Mouse (Mus musculus): ENCODE measurements around the gene Rbp2. TPM values are rescaled to one million over a fixed set of nuclear protein-coding genes. Genes with fewer than 3 reads are reported as not detected.

Rbp2 gene
- polyA plus RNA-seq (2015; fragmentation: Nextera tagmentation; extraction: Ambion mirVana), result 0.47 and 1.3 TPM in 2 replicates

- 80% methylated on average over 3 of the region's 3 CpGs for WGBS
- no peak within 1 kb of the TSS for H3K4me3 ChIP-seq (ENCODE audit: low read length)
- no peak within 1 kb of the TSS for H3K9ac ChIP-seq (ENCODE audit: low read length)
- ATAC-seq (replicated peaks; ENCODE audit: extremely low read depth, insufficient read depth, low FRiP score), result no peak
- no peak within 1 kb of the TSS for H3K27ac ChIP-seq (ENCODE audit: low read length)
- H3K9me3 ChIP-seq (replicated peaks; ENCODE audit: control insufficient read depth, low read length), result no peaks in the 10 kb centered on the region
- peaks cover 5% of the 10 kb centered on the region for H3K4me1 ChIP-seq (ENCODE audit: control insufficient read depth, insufficient read depth, low read length)
- H3K4me2 ChIP-seq (ENCODE audit: low read depth, low read length), result no peak within 1 kb of the TSS
- no peaks in the 10 kb centered on the region for H3K36me3 ChIP-seq (ENCODE audit: control insufficient read depth, insufficient read depth)
- H3K27me3 ChIP-seq (ENCODE audit: control insufficient read depth, insufficient read depth, low read length), result no peaks in the 10 kb centered on the region
Observed at GRCm38 (mm10) chr9:98485815-98486214, at the start of gene Rbp2. Gene Rbp2, plus strand, starts transcription at chr9:98486115.

- Histone ChIP-seq H3K36me3 (ENCODE audit: control insufficient read depth, insufficient read depth) (no peaks in the 10 kb centered on the region), H3K9ac (ENCODE audit: low read length) (no peak overlapping the region), H3K9me3 (replicated peaks; ENCODE audit: control insufficient read depth, low read length) (no peaks in the 10 kb centered on the region), H3K4me3 (ENCODE audit: low read length) (no peak overlapping the region), H3K4me2 (ENCODE audit: low read depth, low read length) (no peak overlapping the region), H3K4me1 (ENCODE audit: control insufficient read depth, insufficient read depth, low read length) (no peaks in the 10 kb centered on the region), H3K27ac (ENCODE audit: low read length) (no peak overlapping the region), H3K27me3 (ENCODE audit: control insufficient read depth, insufficient read depth, low read length) (no peaks in the 10 kb centered on the region)
- no peak for ATAC-seq (replicated peaks; ENCODE audit: extremely low read depth, insufficient read depth, low FRiP score)
- whole genome bisulfite sequencing, result 71% methylated on average over 4 of the region's 4 CpGs
Observed at GRCm38 (mm10) chr9:98437819-98438218, 48.1 kb upstream of the Rbp2 start.

GRCm38 (mm10) chr9:98439091-98439490 lies 46.8 kb upstream of the Rbp2 start:
- H3K36me3 ChIP-seq (ENCODE audit: control insufficient read depth, insufficient read depth), result no peaks in the 10 kb centered on the region
- 63% methylated on average over 3 of the region's 3 CpGs for WGBS
- H3K4me1 ChIP-seq (ENCODE audit: control insufficient read depth, insufficient read depth, low read length), result no peaks in the 10 kb centered on the region
- no peaks in the 10 kb centered on the region for H3K9me3 ChIP-seq (replicated peaks; ENCODE audit: control insufficient read depth, low read length)
- no peak for ATAC-seq (replicated peaks; ENCODE audit: extremely low read depth, insufficient read depth, low FRiP score)
- no peak overlapping the region for H3K4me2 ChIP-seq (ENCODE audit: low read depth, low read length)
- H3K4me3 ChIP-seq (ENCODE audit: low read length), result no peak overlapping the region
- H3K27me3 ChIP-seq (ENCODE audit: control insufficient read depth, insufficient read depth, low read length), result no peaks in the 10 kb centered on the region
- H3K27ac ChIP-seq (ENCODE audit: low read length), result no peak overlapping the region
- no peak overlapping the region for H3K9ac ChIP-seq (ENCODE audit: low read length)

- H3K27me3 ChIP-seq (ENCODE audit: control insufficient read depth, insufficient read depth, low read length), result no peaks in the 10 kb centered on the region
- H3K36me3 ChIP-seq (ENCODE audit: control insufficient read depth, insufficient read depth), result peaks cover 4% of the 10 kb centered on the region; the same call in 1 of the 2 replicates
- no peak overlapping the region for H3K4me2 ChIP-seq (ENCODE audit: low read depth, low read length)
- H3K27ac ChIP-seq (ENCODE audit: low read length), result no peak overlapping the region
- no peaks in the 10 kb centered on the region for H3K4me1 ChIP-seq (ENCODE audit: control insufficient read depth, insufficient read depth, low read length)
- 43% methylated on average over 5 of the region's 5 CpGs for WGBS
- H3K9ac ChIP-seq (ENCODE audit: low read length), result no peak overlapping the region
- H3K4me3 ChIP-seq (ENCODE audit: low read length), result no peak overlapping the region
- no peaks in the 10 kb centered on the region for H3K9me3 ChIP-seq (replicated peaks; ENCODE audit: control insufficient read depth, low read length)
- ATAC-seq (replicated peaks; ENCODE audit: extremely low read depth, insufficient read depth, low FRiP score), result no peak
Observed at GRCm38 (mm10) chr9:98442638-98443037, 43.3 kb upstream of the Rbp2 start.

GRCm38 (mm10) chr9:98445359-98446149 lies 40.4 kb upstream of the Rbp2 start:
- H3K36me3 ChIP-seq (ENCODE audit: control insufficient read depth, insufficient read depth), result peaks cover 4% of the 10 kb centered on the region; the same call in 1 of the 2 replicates
- no peaks in the 10 kb centered on the region for H3K9me3 ChIP-seq (replicated peaks; ENCODE audit: control insufficient read depth, low read length)
- no peak overlapping the region for H3K4me2 ChIP-seq (ENCODE audit: low read depth, low read length)
- ATAC-seq (replicated peaks; ENCODE audit: extremely low read depth, insufficient read depth, low FRiP score), result no peak
- no peak overlapping the region for H3K9ac ChIP-seq (ENCODE audit: low read length)
- H3K4me3 ChIP-seq (ENCODE audit: low read length), result no peak overlapping the region
- no peak overlapping the region for H3K27ac ChIP-seq (ENCODE audit: low read length)
- H3K27me3 ChIP-seq (ENCODE audit: control insufficient read depth, insufficient read depth, low read length), result no peaks in the 10 kb centered on the region
- 70% methylated on average over 9 of the region's 9 CpGs for WGBS
- H3K4me1 ChIP-seq (ENCODE audit: control insufficient read depth, insufficient read depth, low read length), result no peaks in the 10 kb centered on the region

GRCm38 (mm10) chr9:98450976-98451375 lies 34.9 kb upstream of the Rbp2 start:
- Histone ChIP-seq H3K9ac (ENCODE audit: low read length) (no peak overlapping the region), H3K9me3 (replicated peaks; ENCODE audit: control insufficient read depth, low read length) (peaks cover 2% of the 10 kb centered on the region; the same call in 1 of the 2 replicates), H3K4me2 (ENCODE audit: low read depth, low read length) (no peak overlapping the region), H3K27me3 (ENCODE audit: control insufficient read depth, insufficient read depth, low read length) (no peaks in the 10 kb centered on the region), H3K27ac (ENCODE audit: low read length) (no peak overlapping the region), H3K4me1 (ENCODE audit: control insufficient read depth, insufficient read depth, low read length) (no peaks in the 10 kb centered on the region), H3K4me3 (ENCODE audit: low read length) (no peak overlapping the region), H3K36me3 (ENCODE audit: control insufficient read depth, insufficient read depth) (no peaks in the 10 kb centered on the region)
- WGBS, result 72% methylated on average over 1 of the region's 1 CpGs
- no peak for ATAC-seq (replicated peaks; ENCODE audit: extremely low read depth, insufficient read depth, low FRiP score)

- H3K4me2 ChIP-seq (ENCODE audit: low read depth, low read length), result no peak overlapping the region
- no peak overlapping the region for H3K9ac ChIP-seq (ENCODE audit: low read length)
- H3K36me3 ChIP-seq (ENCODE audit: control insufficient read depth, insufficient read depth), result no peaks in the 10 kb centered on the region
- no peak overlapping the region for H3K4me3 ChIP-seq (ENCODE audit: low read length)
- no peaks in the 10 kb centered on the region for H3K27me3 ChIP-seq (ENCODE audit: control insufficient read depth, insufficient read depth, low read length)
- no peak for ATAC-seq (replicated peaks; ENCODE audit: extremely low read depth, insufficient read depth, low FRiP score)
- no peak overlapping the region for H3K27ac ChIP-seq (ENCODE audit: low read length)
- no peaks in the 10 kb centered on the region for H3K9me3 ChIP-seq (replicated peaks; ENCODE audit: control insufficient read depth, low read length)
- 52% methylated on average over 2 of the region's 2 CpGs for WGBS
- H3K4me1 ChIP-seq (ENCODE audit: control insufficient read depth, insufficient read depth, low read length), result no peaks in the 10 kb centered on the region
Observed at GRCm38 (mm10) chr9:98466709-98467108, 19.2 kb upstream of the Rbp2 start.

- Histone ChIP-seq H3K4me1 (ENCODE audit: control insufficient read depth, insufficient read depth, low read length) (no peaks in the 10 kb centered on the region), H3K9me3 (replicated peaks; ENCODE audit: control insufficient read depth, low read length) (no peaks in the 10 kb centered on the region), H3K27me3 (ENCODE audit: control insufficient read depth, insufficient read depth, low read length) (no peaks in the 10 kb centered on the region), H3K27ac (ENCODE audit: low read length) (no peak overlapping the region), H3K4me2 (ENCODE audit: low read depth, low read length) (no peak overlapping the region), H3K4me3 (ENCODE audit: low read length) (no peak overlapping the region), H3K9ac (ENCODE audit: low read length) (no peak overlapping the region), H3K36me3 (ENCODE audit: control insufficient read depth, insufficient read depth) (no peaks in the 10 kb centered on the region)
- WGBS, result 83% methylated on average over 2 of the region's 2 CpGs
- ATAC-seq (replicated peaks; ENCODE audit: extremely low read depth, insufficient read depth, low FRiP score), result no peak
Observed at GRCm38 (mm10) chr9:98480172-98480749, 5.7 kb upstream of the Rbp2 start.

GRCm38 (mm10) chr9:98482256-98482655 lies 3.7 kb upstream of the Rbp2 start:
- no peak overlapping the region for H3K9ac ChIP-seq (ENCODE audit: low read length)
- H3K36me3 ChIP-seq (ENCODE audit: control insufficient read depth, insufficient read depth), result no peaks in the 10 kb centered on the region
- no peak overlapping the region for H3K4me3 ChIP-seq (ENCODE audit: low read length)
- H3K4me2 ChIP-seq (ENCODE audit: low read depth, low read length), result no peak overlapping the region
- no peak for ATAC-seq (replicated peaks; ENCODE audit: extremely low read depth, insufficient read depth, low FRiP score)
- H3K9me3 ChIP-seq (replicated peaks; ENCODE audit: control insufficient read depth, low read length), result no peaks in the 10 kb centered on the region
- H3K4me1 ChIP-seq (ENCODE audit: control insufficient read depth, insufficient read depth, low read length), result no peaks in the 10 kb centered on the region
- no peaks in the 10 kb centered on the region for H3K27me3 ChIP-seq (ENCODE audit: control insufficient read depth, insufficient read depth, low read length)
- H3K27ac ChIP-seq (ENCODE audit: low read length), result no peak overlapping the region
- WGBS, result 52% methylated on average over 4 of the region's 4 CpGs
